Mouse (Mus musculus) lung, adult 2 months (tissue): ENCODE data around the gene Gpt2.

Experiments used
- CTCF ChIP-seq: fragments of 200-500 bp; IDR thresholded peaks from 2 replicates; pipeline ENCODE4 v1.5.1; 2011; ENCODE audit warnings: mild to moderate bottlenecking, low read length, control low read depth; ENCODE audit not compliant: insufficient read depth
- POLR2A ChIP-seq: fragments of 200-500 bp; IDR thresholded peaks from 2 replicates; pipeline ENCODE4 v1.6.1; 2011; ENCODE audit warnings: low read depth, mild to moderate bottlenecking, control low read depth, low read length, borderline replicate concordance; ENCODE audit errors: extremely low read depth

DNA sequence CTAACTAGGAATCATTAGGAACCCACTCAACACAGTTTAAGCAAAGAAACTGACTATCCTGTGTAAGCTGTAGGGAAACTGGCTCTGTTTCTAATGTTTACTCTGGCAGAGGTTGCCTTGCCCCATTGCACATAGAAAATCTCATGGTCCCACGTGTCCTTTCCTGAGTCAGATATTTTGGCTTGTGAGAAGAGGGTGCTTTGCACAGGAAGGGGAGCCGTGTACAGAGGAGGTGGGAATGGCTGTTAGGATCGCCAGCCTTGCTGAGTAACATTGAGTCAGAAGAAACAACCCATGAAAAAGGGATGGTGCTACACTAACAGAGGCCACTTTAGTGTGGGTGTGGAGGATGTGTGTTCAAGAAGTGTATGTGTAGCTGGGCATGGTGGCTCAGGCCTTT is 36.6 kb downstream of the Gpt2 start:
- TF ChIP-seq CTCF (no peak), POLR2A (no peak)
